Mouse (Mus musculus) intestine, postnatal 0 days (tissue): ENCODE measurements at regions not wholly inside any gene's neighbourhood (a gene's known extent, or its start where the extent isn't known, plus 50 kb on each side); places are given as distances from the start of the nearest gene placed in this dataset.
A peak's percentile ranks its signal among the peaks of the same experiment; 100 is the strongest.

Experiments
- ATAC-seq: fragments of 200-750 bp; cut with Nextera tagmentation; 2 replicates; pipeline ENCODE4 v1.8.0; 2017; ENCODE audit warnings: mild to moderate bottlenecking, moderate TSS enrichment, moderate library complexity
- H3K27ac ChIP-seq: fragments of 300-500 bp; sonication (generic); 2 replicates; pipeline ENCODE4 v1.5.1; 2014; ENCODE audit warnings: mild to moderate bottlenecking, low read depth, low read length, moderate library complexity
- H3K27me3 ChIP-seq: fragments of 300-500 bp; sonication (generic); replicated peaks from 2 replicates; pipeline ENCODE4 v1.6.1; 2014; ENCODE audit warnings: low read length, mixed read lengths; ENCODE audit not compliant: control insufficient read depth, insufficient read depth
- H3K36me3 ChIP-seq: fragments of 300-500 bp; sonication (generic); 2 replicates; pipeline ENCODE4 v1.6.1; 2014; ENCODE audit warnings: mild to moderate bottlenecking, moderate library complexity; ENCODE audit not compliant: control insufficient read depth, insufficient read depth
- H3K4me1 ChIP-seq: fragments of 300-500 bp; sonication (generic); replicated peaks from 2 replicates; pipeline ENCODE4 v1.6.1; 2014; ENCODE audit warnings: antibody characterized with exemption, low read length, mixed read lengths; ENCODE audit not compliant: control insufficient read depth, insufficient read depth
- H3K4me2 ChIP-seq: fragments of 300-500 bp; sonication (generic); replicated peaks from 2 replicates; pipeline ENCODE4 v1.6.1; 2014; ENCODE audit warnings: low read depth, mild to moderate bottlenecking, moderate library complexity
- H3K4me3 ChIP-seq: fragments of 300-500 bp; sonication (generic); 2 replicates; pipeline ENCODE4 v1.5.1; 2014; ENCODE audit warnings: low read depth, low read length
- H3K9ac ChIP-seq: fragments of 300-500 bp; sonication (generic); 2 replicates; pipeline ENCODE4 v1.6.1; 2014; ENCODE audit warnings: mild to moderate bottlenecking, low read depth, low read length
- H3K9me3 ChIP-seq: fragments of 300-500 bp; sonication (generic); 2 replicates; pipeline ENCODE4 v1.6.1; 2016; ENCODE audit warnings: mixed run types; ENCODE audit not compliant: control insufficient read depth
- CTCF ChIP-seq: sonication (generic); IDR thresholded peaks from 2 replicates; pipeline ENCODE4 v1.5.1; 2016; ENCODE audit warnings: low read depth, mild to moderate bottlenecking, control low read depth, antibody characterized with exemption, moderate library complexity
- WGBS: fragments of 180-500 bp; shearing (Covaris S2); extraction: QIAGEN DNeasy Blood & Tissue Kit; methylation state at CpG from one replicate; pipeline ENCODE4 v1.1.7; 2014; 5-methylcytosine and 5-hydroxymethylcytosine counted together

DNA sequence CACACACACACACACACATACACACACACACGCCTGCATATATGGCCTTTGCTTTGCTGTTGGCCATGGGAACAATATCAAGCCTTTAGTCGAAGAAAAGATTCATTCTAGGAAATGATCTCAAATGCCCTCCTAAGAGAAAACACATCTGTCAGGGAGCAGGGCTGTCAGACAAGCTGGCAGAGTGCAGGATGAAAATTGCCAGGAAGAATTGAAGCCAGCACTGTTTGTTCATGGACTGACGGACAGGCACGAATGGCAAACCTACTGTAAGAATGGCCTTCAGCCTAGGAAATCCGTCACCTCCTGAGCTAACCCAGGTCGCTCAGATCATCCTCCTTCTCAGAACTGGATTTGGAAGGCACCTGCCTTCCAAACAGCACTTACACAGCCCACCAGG lies 322.0 kb downstream of the Rps15a start:
- H3K9me3 ChIP-seq = no peaks in the 10 kb centered on the region
- H3K9ac ChIP-seq = no peak overlapping the region
- ATAC-seq = no peak
- no peak overlapping the region for H3K27ac ChIP-seq
- 77% methylated on average over 6 of the region's 6 CpGs for WGBS
- H3K4me3 ChIP-seq = no peak overlapping the region
- no peak for TF ChIP-seq CTCF
- no peaks in the 10 kb centered on the region for H3K36me3 ChIP-seq
- H3K27me3 ChIP-seq = no peaks in the 10 kb centered on the region
- no peak overlapping the region for H3K4me2 ChIP-seq
- H3K4me1 ChIP-seq = no peaks in the 10 kb centered on the region

DNA sequence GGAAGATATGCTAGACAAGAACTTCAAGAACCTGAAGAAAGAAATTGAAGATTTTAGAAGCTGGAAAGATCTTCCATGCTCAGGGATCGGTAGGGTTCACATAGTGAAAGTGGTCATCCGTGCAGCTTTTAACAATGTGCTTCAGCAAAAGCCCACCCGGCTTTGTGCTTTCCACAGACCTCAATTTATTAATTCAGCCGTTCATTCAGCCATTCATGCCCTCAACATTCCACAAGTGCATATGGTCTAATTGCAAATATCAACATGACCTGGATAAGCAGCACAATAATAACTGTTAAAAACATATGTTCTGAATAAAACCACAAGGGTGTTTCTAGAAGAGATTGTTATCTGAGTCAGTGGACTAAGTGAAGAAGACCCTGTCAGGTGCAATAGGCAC lies 323.5 kb downstream of the Rps15a start:
- H3K36me3 ChIP-seq = no peaks in the 10 kb centered on the region
- no peak overlapping the region for H3K27ac ChIP-seq
- H3K9ac ChIP-seq = no peak overlapping the region
- TF ChIP-seq CTCF = no peak
- H3K4me3 ChIP-seq = no peak overlapping the region
- no peaks in the 10 kb centered on the region for H3K27me3 ChIP-seq
- no peaks in the 10 kb centered on the region for H3K4me1 ChIP-seq
- H3K9me3 ChIP-seq = no peaks in the 10 kb centered on the region
- no peak for ATAC-seq
- 89% methylated on average over 4 of the region's 4 CpGs for WGBS
- H3K4me2 ChIP-seq = no peak overlapping the region

DNA sequence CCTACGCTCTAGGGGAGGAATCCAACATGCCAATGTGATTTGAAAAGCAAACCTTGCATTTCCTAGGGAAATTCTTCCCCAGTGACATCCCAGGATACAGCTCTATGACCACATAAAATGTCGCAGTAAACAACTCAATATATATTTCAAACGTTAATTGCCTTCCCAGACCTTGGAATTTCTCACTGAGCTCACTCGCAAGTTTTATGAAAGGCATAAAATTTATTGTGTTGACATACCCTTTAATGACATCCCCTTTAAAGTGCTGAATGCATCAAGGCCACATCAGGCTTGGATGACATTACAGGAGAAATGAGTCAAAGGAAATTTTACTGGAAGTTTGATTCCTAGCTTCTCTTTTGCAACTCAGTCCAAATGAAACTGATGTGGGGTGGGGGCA lies 337.0 kb downstream of the Rps15a start:
- 25% methylated on average over 4 of the region's 4 CpGs for WGBS
- H3K9me3 ChIP-seq = no peaks in the 10 kb centered on the region
- no peaks in the 10 kb centered on the region for H3K36me3 ChIP-seq
- no peak overlapping the region for H3K4me3 ChIP-seq
- TF ChIP-seq CTCF = no peak
- no peak overlapping the region for H3K9ac ChIP-seq
- no peaks in the 10 kb centered on the region for H3K27me3 ChIP-seq
- no peak overlapping the region for H3K4me2 ChIP-seq
- ATAC-seq = 0 out of 2 replicates have a peak, but pooled peaks have one; percentile 28
- H3K4me1 ChIP-seq = no peaks in the 10 kb centered on the region
- H3K27ac ChIP-seq = no peak overlapping the region

DNA sequence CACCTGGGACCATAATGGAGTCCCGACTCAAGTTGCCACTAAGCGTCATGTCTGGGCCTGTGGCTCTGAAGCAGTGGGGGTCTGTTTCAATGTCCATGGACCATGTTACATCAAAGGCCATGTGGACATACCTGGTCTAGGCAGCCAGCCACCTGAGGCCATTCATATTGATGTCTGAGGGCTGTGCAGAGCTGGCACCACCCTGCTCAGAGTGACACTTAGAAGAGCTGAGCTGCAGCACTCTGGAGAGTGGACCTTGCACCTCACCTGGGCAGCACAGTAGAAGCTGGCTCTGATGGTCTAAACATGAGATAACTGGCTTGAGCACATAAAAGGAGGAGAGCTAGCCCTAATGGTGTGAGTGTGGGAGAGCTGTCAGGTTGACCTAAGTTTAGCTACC lies 338.1 kb downstream of the Rps15a start:
- 100% methylated on average over 2 of the region's 2 CpGs for WGBS

DNA sequence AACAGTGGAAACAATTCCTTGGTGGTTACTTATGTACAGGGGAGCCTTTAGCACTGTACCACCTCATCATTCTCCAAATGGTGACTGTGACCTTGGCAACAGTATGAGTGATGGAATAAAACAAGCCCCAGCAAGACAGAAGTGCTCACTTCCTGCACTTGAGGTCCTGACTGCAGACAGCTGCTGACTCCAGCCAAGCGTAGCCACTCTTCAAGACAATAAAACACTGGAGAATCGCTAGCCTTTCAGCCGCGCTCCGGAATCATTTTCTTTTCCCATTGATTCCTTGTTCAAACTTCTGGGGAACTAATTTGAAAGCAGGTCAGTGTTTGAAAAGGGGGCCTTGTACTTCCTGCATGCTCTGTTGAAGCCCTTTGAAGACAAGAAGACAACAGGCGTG lies 344.2 kb downstream of the Rps15a start:
- TF ChIP-seq CTCF = no peak
- Histone ChIP-seq H3K4me2 (no peak overlapping the region), H3K27me3 (no peaks in the 10 kb centered on the region), H3K36me3 (no peaks in the 10 kb centered on the region), H3K4me1 (no peaks in the 10 kb centered on the region), H3K27ac (no peak overlapping the region), H3K4me3 (no peak overlapping the region), H3K9me3 (no peaks in the 10 kb centered on the region), H3K9ac (no peak overlapping the region)
- ATAC-seq = no peak
- 53% methylated on average over 6 of the region's 6 CpGs for WGBS

More for the DNA sequence above, 338.1 kb downstream of the Rps15a start:
- TF ChIP-seq CTCF = no peak
- Histone ChIP-seq H3K36me3 (no peaks in the 10 kb centered on the region), H3K9ac (no peak overlapping the region), H3K27ac (no peak overlapping the region), H3K9me3 (no peaks in the 10 kb centered on the region), H3K4me3 (no peak overlapping the region), H3K4me2 (no peak overlapping the region), H3K27me3 (no peaks in the 10 kb centered on the region), H3K4me1 (no peaks in the 10 kb centered on the region)
- peak; percentile 65 for ATAC-seq

DNA sequence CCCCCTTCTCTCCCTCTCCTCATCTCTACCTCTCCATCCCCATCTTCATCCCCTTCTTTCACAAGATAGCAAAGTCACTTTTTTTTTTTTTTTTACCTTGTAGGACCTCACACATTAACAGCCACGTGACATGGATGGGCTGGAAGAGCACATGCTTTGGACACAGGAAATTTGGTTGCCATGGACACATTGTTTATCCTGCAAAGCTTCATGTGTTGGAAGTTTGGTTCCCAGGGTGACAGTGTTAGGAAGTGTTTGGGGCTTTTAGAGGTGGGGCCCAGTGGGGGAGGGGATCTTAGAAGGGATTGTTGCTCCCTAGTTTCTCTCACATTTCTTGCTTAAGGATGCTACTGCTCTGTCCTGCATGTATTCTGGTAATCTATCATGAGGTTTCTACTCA lies 356.5 kb downstream of the Rps15a start:
- TF ChIP-seq CTCF = no peak
- Histone ChIP-seq H3K9ac (no peak overlapping the region), H3K4me2 (no peak overlapping the region), H3K36me3 (no peaks in the 10 kb centered on the region), H3K9me3 (no peaks in the 10 kb centered on the region), H3K27ac (no peak overlapping the region), H3K4me3 (no peak overlapping the region), H3K4me1 (no peaks in the 10 kb centered on the region), H3K27me3 (no peaks in the 10 kb centered on the region)
- 36% methylated on average over 1 of the region's 1 CpGs for WGBS
- ATAC-seq = no peak

DNA sequence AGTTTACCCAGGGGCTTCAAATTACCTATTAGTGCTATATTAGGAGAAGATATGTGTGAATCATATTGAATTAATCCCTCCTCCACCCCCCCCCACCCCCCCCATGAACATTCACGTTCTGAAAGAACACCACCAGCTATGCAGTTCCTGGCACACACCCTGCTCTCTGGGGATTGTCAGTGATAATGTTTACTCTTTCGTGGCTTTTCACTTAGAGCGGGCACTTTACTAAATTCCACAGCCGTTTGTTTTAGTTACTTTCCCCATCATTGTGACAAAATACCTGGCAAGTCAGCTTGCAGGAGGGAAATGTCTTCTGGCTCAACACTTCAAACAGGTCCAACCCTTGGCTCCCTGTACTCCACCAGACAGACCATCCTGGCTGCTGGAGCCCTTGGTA lies 359.0 kb downstream of the Rps15a start:
- WGBS = 12% methylated on average over 4 of the region's 4 CpGs
- Histone ChIP-seq H3K9me3 (no peaks in the 10 kb centered on the region), H3K27me3 (no peaks in the 10 kb centered on the region), H3K36me3 (no peaks in the 10 kb centered on the region), H3K4me1 (0 out of 2 replicates have a peak, but pooled peaks cover 11% of the 10 kb centered on the region), H3K4me3 (no peak overlapping the region), H3K4me2 (no peak overlapping the region), H3K9ac (no peak overlapping the region), H3K27ac (no peak overlapping the region)
- TF ChIP-seq CTCF = no peak
- ATAC-seq = no peak
